Mouse (Mus musculus) CD4-positive, CD25-positive, alpha-beta regulatory T cell, adult 2 months (primary cell): Measurements from ENCODE around the gene Siah2.

Experiments
- DNase-seq: peaks from one replicate; pipeline ENCODE4 v3.0.0-alpha.2; 2012; ENCODE audit warnings: low read depth, low spot score

Siah2 gene

DNA sequence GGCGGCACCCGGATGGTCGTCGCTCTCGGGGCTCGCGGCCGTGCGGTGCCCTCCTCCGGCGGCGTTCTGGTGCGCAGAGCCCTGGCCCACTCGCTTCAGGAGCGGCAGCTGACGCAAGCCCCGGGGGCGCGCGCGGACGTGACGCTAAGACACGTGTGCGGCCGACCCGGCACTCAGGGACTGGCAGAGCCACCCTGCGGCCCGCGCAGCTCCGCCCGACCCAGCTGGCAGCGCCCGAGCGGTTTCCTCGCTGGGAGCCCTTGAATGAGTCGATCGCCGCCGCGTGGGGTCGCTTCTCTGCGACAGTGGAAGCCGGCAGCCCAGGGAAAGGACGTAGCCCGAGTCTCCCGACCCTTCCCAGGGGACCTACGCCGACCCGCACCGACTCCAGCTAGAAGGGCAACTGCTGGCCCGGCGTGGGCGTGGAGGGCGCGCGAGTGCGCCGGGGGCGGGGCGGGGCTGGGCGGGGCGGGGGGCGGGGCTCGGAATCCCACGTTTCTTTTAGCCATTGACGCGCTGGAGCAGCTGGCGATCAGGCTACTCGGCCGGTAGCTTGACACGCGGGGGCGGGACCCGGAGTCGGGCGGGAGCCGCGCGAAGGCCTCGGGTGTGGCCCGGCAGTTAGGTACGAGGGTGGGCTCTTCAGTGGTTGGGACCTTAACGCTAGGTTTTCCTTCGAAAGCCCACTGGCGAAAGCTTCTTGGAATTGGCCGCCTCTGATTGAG is at the start of gene Siah2:
Gene Siah2, minus strand, starts transcription at position 404 of the 725 bp plus-strand sequence.
- peak; percentile 97 for DNase-seq

DNA sequence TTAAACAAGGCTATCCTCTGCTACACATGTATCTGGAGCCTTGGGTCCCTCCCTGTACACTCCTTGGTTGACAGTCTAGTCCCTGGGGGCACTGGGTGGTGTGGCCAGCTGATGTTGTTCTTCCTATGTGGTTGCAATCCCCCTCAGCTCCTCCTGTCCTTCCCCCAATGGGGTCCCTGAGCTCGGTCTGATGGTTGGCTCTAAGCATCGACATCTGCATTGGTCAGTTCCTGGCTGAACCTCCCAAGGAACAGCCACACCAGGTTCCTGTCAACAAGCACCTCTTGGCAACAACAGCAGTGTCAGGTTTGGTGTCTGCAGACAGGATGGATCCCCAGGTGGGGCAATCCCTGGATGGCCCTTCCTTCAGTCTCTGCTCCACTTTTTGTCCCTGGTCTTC is 47.3 kb upstream of the Siah2 start:
- DNase-seq = no peak

DNA sequence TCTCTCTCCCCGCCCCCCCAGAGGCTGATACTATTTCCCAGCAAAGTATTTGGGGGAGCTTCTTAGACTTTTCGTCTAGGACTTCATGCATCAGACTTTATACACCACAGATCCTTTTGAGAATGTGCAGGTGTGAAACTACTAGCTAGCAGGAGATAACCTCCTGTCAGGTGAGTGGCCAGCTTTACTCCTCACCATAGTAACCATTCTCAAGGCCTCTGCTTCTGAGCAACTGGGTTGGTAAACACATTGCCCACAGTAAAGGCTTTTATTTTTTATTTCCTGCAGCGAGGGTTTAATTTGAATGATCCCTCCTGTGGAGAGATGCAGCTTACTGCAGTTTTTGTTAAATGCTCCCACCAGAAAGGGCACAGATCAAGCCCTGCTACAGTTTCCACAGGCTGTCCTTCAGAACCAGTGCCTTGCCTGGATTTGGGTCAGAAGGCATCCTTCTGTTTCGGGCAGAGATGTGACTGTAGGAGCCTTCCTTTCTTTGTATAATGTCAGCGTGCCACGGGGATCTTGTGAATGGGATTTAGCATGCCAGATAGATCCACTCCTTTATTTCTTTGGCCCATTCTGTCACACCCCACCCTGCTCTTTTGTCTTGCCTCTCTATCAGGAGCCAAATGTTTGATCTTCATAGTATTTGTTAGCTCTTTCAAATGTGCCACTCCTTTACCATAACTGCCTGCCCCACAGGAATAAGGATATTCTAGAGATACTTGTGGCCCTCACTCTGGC is 46.3 kb upstream of the Siah2 start:
- no peak for DNase-seq

DNA sequence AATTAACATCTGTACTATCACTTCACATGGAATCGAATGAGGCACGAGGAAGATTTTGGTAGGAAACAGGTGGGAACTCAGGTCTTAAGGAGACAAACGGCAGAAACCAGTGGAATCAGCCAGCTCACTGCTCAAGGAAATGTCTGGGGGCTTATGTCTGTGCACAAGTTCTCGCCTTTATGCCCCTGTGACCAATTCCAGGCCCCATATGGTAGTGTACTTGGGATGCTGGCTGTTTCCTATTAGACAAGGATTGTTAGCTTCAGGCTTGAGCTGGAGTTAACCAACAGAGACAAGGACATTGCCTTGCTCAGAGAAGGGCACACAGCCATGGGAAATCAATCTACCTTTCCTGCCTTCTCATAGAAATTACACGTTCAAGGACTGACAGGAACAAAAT is 39.3 kb upstream of the Siah2 start:
- no peak for DNase-seq

DNA sequence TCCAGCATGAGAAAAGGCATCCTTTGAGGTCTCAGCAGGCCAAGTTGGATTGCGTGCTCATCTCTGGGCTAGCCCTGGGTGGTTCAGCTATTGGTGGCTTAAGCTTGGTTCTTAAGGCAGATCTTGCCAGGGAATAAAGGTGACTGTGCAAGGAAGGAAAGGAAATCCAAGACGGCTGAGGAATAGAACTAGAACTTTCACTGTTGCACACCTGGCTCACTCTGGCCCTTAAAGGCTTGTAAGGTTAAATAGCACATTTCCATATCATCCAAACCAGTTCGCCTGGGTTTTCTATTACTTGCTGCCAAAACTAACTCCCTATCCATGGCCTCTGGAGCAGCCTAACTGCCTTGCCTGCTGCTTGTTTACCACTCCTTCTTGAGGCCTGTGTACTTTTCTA is 38.4 kb upstream of the Siah2 start:
- DNase-seq = no peak

DNA sequence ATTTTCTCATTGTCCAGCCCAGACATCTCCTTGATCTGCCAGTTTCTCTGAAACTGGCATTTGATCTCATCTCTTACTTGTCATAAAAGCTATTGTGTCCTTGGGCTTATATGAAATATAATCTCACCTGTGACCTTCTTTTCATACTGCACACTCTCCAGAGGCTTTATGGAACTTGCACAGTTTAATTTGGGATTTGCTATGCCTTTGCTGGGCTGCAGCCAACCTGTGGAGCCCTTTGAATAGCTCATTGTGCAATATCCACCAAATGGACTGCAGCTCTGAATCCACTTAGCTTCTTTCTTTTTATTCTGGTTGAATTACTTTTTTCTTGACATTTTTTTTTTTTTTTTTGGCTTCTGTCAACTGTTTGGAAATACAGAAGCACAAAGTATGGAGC is 37.3 kb upstream of the Siah2 start:
- DNase-seq = no peak

DNA sequence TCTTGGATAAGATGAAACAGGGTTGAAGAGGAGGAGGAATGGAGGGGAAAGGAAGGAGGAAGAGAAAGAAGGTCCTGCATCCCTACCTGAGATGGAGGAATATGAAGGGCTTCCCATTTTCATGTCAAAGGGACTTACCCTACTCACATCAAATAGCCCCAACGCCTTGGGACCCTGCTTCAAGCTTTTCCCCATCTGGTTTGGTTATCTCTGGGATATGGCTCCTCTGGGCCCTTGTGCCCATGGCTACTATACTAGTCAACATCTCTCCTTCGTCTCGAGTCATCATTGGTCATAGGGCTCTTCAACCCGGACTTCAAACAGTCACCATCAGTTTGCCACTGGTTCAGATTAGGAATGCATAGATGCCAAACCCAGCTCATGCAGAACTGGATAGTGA is 35.4 kb upstream of the Siah2 start:
- DNase-seq = no peak

DNA sequence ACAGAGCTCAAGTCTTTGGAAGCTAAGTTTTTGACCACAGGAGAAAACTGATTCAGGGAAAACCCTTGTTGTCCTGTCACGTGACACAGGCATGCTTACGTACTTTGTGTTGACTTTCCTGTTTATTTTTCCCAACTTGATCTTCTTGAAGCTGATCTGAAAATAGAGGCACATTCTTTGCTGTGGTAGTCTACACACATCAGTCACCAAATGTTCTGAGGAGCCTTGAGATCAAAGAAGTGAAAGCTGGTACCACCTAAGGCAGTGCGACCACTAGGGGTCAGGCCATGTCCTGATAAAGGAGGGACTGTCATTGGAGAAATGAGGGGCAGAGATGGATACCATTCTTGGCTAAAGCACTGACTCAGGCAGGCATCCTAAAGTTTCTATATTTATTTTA is 34.8 kb upstream of the Siah2 start:
- DNase-seq = peak; percentile 6

DNA sequence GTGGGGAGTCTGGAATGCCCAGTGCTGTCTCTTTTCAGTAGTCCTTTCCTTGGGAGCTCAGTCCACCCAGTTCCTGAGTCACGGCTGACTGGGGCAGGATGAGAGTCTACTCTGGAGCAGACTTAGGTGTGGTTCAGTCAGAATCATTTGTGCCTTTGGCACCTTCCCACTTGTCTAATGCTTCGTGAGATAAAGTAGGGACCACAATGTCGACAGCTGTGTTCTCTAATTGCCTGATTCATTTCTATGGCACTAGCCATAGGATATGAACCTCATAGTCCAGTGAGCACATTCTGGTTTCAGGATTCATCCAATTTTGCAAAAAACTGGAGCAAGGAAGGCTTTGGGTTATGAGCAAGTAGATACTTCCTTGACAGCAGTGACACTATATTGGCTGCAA is 34.2 kb upstream of the Siah2 start:
- no peak for DNase-seq

DNA sequence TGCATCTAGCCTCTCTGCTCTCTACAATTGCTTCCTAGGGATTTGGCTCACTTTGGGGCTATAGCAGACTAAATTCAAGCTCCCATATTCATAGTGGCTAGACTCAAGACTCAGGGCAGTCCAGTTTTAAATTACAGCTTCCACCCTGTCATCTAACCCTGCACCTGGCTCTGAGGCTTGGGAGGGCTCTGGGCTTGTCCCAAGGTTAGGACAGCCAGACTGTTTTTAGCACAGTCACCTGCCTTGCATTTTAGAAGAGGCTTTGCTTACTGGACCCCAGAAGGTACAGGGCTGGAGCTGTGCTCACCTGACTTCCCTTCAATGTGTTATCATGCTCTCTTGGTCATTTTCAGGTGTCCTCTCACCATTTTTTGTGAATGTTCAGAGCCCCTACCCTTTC is 32.6 kb upstream of the Siah2 start:
- no peak for DNase-seq

DNA sequence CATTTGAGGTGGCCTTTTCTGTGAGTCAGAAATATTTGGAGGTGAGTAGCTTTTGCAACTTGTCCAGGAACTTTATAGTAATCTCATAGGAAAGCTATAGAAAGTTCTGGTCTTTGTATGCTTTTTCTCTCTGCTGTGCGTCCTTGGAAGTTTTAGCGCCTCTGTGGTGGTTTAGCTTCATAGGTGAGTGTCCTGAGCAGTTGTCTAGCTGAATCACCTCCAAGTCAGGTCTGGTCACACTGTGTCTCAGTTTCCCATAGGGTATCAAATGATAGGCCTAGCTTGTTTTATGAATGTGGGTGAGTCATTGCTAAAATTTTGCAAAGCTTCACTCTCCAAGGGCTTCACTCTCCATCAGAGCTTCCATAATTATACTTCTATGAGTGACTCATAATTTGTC is 31.5 kb upstream of the Siah2 start:
- DNase-seq = no peak

DNA sequence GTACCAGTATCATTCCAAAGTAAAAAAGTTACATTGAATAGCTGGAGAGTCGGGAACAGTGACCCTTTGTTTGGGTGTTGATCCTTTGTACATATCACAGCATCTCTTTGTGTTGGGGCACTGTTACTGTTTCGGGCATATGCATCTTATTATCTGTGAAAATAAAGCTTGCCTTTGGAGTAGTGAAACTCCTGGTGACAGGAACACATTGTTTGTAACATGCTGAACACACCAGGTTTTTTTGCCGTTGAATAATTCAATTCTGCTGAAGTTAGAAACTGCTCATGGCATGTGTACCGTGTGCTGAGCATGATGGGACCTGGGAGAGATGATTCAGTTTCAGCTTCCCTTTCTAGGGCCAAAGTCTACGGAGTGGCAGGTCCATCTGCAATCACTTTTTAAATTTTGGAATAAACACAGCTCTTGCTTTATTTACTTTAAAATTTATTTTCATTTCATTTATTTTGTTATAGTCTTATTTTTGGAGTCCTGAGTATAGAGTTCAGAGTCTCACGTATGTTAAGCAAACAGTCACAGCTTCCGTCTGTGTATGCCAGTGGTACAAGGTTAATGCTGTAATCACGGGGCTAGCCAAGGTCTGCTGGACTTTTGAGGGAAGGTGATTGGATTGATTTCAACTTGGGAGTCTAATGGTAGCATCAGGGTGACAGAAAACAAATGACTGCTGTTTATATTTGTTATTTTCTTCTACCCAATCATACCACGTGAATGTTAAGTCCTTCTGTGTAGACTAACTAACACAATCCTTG is 27.4 kb upstream of the Siah2 start:
- DNase-seq = no peak

DNA sequence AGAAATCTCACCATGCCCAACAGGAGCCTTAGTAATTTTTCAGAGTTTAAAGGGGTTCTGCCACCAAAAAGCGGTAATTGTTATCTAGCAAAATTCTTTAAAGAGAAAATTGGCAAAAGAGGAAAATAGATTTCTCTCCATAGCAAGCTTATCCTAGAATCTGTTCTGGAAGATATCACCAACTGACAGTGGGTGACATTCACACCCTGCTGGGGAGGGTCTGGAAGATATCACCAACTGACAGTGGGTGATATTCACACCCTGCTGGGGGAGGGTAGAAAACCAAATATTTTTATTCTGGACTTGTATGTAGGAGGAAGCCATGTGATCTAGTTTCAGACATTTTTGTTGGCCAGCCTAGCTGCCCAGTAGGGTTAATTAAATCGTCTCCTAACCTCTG is 24.5 kb upstream of the Siah2 start:
- no peak for DNase-seq

DNA sequence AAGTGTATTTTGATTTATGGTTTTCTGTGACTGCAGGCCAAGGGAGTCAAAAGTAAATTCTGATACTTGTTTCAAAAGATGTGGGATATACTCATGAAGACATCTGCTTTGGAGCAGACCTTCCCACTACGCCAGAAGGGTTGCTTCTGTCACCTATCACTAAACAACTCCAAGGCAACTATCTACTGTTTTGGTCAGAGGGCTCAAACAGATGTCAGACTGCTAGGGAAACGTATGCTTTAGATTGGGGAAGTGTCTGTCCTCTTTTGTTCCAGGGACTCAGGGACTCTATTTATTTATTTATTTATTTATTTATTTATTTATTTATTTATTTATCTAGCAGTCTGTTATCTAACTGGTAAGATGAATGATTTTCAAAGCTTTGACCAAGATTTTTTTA is 22.6 kb upstream of the Siah2 start:
- no peak for DNase-seq

DNA sequence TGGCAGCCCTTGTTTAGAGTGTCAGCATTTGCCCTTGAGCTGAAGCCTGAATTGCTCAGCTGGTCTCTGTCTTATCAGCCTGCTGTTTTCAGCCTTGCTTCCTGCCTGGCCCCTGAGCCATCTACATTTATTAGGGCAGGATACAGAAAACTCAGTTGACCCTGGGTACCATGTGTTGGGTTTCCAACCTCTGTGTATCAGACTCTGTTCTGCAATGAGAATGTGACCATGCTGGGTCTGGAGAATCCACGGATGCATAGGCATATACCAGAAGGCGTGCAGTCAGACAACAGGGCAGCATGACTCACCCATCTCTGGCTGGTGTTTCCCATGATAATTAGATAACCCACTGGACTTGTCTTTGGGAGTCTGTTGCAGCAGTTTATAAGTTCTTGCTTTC is 21.8 kb upstream of the Siah2 start:
- DNase-seq = no peak

DNA sequence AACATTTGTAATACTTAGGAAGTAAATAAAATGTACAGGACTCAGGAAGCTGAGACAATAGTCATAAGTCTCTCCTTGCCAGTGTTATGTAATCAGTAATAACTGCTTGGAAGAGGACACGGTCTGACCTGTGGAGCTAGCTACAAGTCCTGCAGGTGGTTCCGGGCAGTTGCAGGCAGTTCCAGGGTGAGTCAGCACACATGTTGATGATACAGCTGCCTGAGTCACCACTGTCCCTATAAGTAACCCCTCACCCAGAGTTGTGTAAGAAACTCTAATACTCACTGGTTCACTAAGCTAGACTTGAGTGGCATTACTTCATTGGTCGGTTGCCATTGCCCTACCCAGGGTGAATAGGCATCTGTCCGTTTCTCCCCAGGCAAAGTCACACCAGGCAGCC is 21.0 kb upstream of the Siah2 start:
- no peak for DNase-seq

DNA sequence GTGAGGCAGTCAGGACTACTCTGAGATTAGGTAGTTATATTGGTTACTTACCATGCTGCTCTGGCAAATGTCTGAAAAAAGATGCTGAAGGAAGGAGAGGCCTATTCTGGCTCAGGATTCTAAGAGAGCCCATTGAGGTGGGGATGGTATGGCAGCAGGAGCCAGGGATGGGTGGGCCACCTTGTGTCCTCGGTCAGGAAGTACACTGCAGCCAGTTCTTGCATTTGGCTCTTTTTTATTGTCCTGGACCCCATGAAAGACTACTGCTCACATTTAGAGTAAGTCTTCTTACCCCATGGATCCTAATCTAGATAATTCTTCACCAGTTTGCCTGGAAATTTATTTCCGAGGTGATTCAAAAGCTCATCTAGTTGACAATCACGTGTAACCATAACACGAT is 12.3 kb upstream of the Siah2 start:
- peak; percentile 12 for DNase-seq

DNA sequence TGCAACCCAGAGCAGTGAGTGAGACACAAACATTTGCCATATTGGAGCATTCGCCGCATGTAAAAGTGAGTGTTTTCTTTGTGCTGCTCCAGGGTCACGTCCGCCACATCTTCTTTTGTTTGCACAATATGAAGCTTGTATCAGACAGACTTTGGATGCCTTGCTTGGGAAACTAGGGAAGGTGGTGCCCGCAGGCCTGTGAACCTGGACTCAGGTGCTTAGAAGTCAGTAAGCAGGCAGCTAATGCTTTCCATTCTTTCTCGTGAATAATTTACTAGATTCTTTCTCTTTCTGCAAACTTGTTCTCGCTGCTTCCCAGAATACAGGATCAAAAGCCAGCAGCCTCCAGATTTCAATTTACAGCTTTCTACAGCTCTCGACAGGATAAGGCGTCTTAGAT is 11.5 kb upstream of the Siah2 start:
- DNase-seq = no peak

DNA sequence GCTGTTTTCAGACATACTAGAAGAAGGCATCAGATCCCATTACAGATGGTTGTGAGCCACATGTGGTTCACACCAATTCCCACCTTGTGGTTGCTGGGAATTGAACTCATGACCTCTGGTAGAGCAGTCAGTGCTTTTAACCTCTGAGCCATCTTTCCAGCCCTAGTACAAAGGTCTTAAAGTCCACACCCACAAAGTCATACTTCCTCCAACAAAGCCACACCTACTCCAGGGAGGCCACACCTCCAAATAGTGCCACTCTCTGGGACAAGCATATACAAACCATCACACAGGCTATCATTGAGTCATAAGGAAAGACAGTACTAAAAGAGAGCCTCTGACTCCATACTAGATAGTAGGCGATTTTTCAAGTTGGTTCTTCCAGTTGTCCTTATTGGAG is 10.1 kb upstream of the Siah2 start:
- DNase-seq = no peak

DNA sequence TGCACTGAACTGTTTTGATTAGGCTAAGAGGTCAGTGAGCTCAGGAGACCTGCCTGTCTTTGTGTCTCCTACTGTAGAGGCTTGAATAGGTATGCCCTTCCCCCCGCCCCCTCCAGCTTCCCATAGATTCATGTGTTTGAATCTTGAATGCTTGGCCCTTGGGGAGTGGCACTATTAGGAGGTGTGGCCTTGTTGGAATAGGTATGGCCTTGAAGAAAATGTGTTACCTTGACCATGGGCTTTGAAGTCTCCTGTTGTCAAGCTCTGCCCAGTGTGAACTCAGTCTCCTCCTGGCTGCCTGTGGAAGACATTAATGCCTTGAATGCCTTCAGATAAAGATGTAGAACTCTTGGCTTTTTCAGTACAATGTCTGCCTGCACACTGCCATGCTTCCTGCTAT is 9.2 kb upstream of the Siah2 start:
- DNase-seq = no peak

DNA sequence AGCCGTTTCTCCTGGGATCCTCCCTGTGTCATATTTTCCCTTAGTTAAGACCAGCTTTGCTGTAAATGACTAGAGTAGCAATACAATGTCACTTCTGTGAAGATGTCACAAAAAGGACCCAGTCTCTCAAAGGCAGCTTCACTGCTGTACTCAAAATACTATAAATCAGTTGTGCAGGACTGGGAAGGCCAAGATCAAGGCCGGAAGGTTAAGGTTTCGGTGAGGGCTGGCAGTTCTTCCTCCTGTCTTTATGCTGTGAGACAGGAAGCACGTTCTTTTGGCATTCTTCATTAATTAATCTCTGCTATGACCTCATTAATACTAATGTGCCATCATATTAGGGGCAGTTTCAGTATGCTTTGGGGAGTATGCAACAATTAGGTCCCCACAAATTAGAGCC is 5.7 kb upstream of the Siah2 start:
- no peak for DNase-seq

DNA sequence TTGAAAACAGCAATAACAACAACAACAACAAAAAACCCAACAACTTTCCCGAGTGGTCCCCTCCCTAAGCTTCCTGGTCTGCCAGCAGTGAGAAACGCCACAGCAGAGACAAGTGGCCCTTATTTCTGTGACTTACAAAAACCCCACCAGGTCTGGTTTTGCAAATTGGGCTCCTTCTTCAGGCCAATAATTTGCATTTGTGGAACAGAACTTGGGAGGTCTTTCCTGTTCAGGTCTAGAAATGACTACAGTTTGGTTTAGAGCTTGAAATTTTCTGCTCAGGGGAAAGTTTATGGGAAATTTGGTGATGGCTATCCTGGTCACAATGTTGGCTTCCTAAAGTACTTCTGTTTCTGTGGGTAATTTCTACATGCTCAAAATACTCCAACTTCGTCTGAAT is 4.6 kb upstream of the Siah2 start:
- no peak for DNase-seq

DNA sequence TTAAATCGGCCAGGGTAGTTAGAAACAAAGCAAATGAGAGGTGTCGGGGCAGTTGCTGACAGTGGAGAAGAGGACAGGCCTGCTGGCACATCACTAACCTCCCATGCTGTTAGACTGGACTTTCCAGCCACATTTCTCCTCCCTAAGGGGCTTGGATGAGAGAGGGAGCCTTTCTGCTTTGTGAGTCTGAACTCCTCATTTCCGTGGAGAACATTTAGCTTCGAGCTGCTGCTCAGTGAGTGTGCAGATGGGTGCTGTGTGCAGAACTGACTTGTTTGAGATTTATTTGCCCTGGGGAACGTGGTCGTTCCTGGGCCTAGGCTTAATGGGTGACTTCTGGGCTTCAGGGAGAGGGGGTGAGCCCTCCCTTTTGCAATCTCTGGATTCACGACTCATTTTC is 3.3 kb upstream of the Siah2 start:
- no peak for DNase-seq
